Mouse (Mus musculus) left cerebral cortex, postnatal 36 days (tissue): ENCODE results near the gene Mical2. TPM values are rescaled to one million over a fixed set of nuclear protein-coding genes. Genes with fewer than 3 reads are reported as not detected.

Source experiments
- DNase-seq, 2 experiments: peaks; one replicate each; pipeline ENCODE4 v3.0.0; 2021 to 2022; ENCODE audit warnings: low spot score in 2 of 2, mixed read lengths in 1 of 2
- intact Hi-C: fragments of 180-260 bp; cut with DNase I; formaldehyde crosslinking; loops from one replicate; pipeline ENCODE4 v1.15.1; 2025
- total RNA-seq, 2 experiments: library from RNA; stranded (reverse); gene quantifications; 2 replicates each; pipeline ENCODE4 v1.2.3; 2021

Mical2 gene
- 100 to 1,000 TPM; 605 to 619 TPM for total RNA-seq

- peak; percentile 87 to 89 for DNase-seq
- intact Hi-C loops: loop anchor here (5.0 kb wide), 3 partner anchors 43 to 112 kb away; no protein-coding TSS in a partner anchor
Measured at GRCm38 (mm10) chr7:112225615-112226262, at the start of gene Mical2. Gene Mical2, plus strand, starts transcription at chr7:112225856.

GRCm38 (mm10) chr7:112176627-112177026 lies 49.0 kb upstream of the Mical2 start:
- intact Hi-C loops: loop anchor here (5.0 kb wide), 2 partner anchors 54 to 89 kb away; no protein-coding TSS in a partner anchor

GRCm38 (mm10) chr7:112180235-112180705 lies 45.4 kb upstream of the Mical2 start:
- intact Hi-C loops: loop anchor here (5.0 kb wide), 2 partner anchors 47 to 157 kb away; partner anchors contain the start of gene Mical2
- peak; percentile 83 to 88 for DNase-seq

More at GRCm38 (mm10) chr7:112176627-112177026, 49.0 kb upstream of the Mical2 start:
- DNase-seq: no peak

- intact Hi-C loops: loop anchor here (2.0 to 5.0 kb wide), 3 partner anchors 44 to 185 kb away; partner anchors contain the start of gene Mical2
- DNase-seq: peak; percentile 93 to 94
Measured at GRCm38 (mm10) chr7:112183258-112183841, 42.3 kb upstream of the Mical2 start.

- DNase-seq: no peak
Measured at GRCm38 (mm10) chr7:112184519-112185225, 41.0 kb upstream of the Mical2 start.

GRCm38 (mm10) chr7:112185226-112185745 lies 40.4 kb upstream of the Mical2 start:
- DNase-seq: no peak
- intact Hi-C loops: no loop called here

More at GRCm38 (mm10) chr7:112184519-112185225, 41.0 kb upstream of the Mical2 start:
- intact Hi-C loops: loop anchor here (5.0 kb wide), 2 partner anchors 43 to 153 kb away; partner anchors contain the start of gene Mical2

GRCm38 (mm10) chr7:112186871-112187270 lies 38.8 kb upstream of the Mical2 start:
- no peak for DNase-seq
- intact Hi-C loops: no loop called here

- no peak for DNase-seq
- intact Hi-C loops: no loop called here
Measured at GRCm38 (mm10) chr7:112187536-112188459, 37.9 kb upstream of the Mical2 start.

GRCm38 (mm10) chr7:112192237-112192636 lies 33.4 kb upstream of the Mical2 start:
- peak in 1 of 2 experiments; percentile 74 for DNase-seq
- intact Hi-C loops: no loop called here

GRCm38 (mm10) chr7:112192778-112193177 lies 32.9 kb upstream of the Mical2 start:
- intact Hi-C loops: no loop called here
- no peak for DNase-seq

GRCm38 (mm10) chr7:112194286-112194685 lies 31.4 kb upstream of the Mical2 start:
- intact Hi-C loops: no loop called here

GRCm38 (mm10) chr7:112197461-112197860 lies 28.2 kb upstream of the Mical2 start:
- intact Hi-C loops: no loop called here

More at GRCm38 (mm10) chr7:112194286-112194685, 31.4 kb upstream of the Mical2 start:
- DNase-seq: no peak

GRCm38 (mm10) chr7:112199343-112199742 lies 26.3 kb upstream of the Mical2 start:
- intact Hi-C loops: no loop called here
- DNase-seq: no peak

More at GRCm38 (mm10) chr7:112197461-112197860, 28.2 kb upstream of the Mical2 start:
- no peak for DNase-seq

GRCm38 (mm10) chr7:112200761-112201160 lies 24.9 kb upstream of the Mical2 start:
- intact Hi-C loops: loop anchor here (5.0 kb wide), 1 partner anchor 137 kb away; no protein-coding TSS in a partner anchor
- DNase-seq: no peak

GRCm38 (mm10) chr7:112202194-112202593 lies 23.5 kb upstream of the Mical2 start:
- intact Hi-C loops: loop anchor here (5.0 kb wide), 1 partner anchor 135 kb away; no protein-coding TSS in a partner anchor
- DNase-seq: no peak

- intact Hi-C loops: loop anchor here (5.0 kb wide), 1 partner anchor 134 kb away; no protein-coding TSS in a partner anchor
- peak; percentile 58 to 69 for DNase-seq
Measured at GRCm38 (mm10) chr7:112202843-112203242, 22.8 kb upstream of the Mical2 start.

- intact Hi-C loops: loop anchor here (2.0 to 5.0 kb wide), 3 partner anchors 19 to 133 kb away; no protein-coding TSS in a partner anchor
- DNase-seq: no peak
Measured at GRCm38 (mm10) chr7:112203937-112204336, 21.7 kb upstream of the Mical2 start.

- intact Hi-C loops: loop anchor here (2.0 to 5.0 kb wide), 3 partner anchors 18 to 133 kb away; no protein-coding TSS in a partner anchor
- DNase-seq: peak in 1 of 2 experiments; percentile 63
Measured at GRCm38 (mm10) chr7:112204380-112204963, 21.2 kb upstream of the Mical2 start.
